Mouse (Mus musculus) liver, adult 2 months (tissue): Measurements from ENCODE around the gene Wwox. TPM values are rescaled to one million over a fixed set of nuclear protein-coding genes. Genes with fewer than 3 reads are reported as not detected.

Experiments used
- DNase-seq: peaks from one replicate; pipeline ENCODE4 v3.0.0-alpha.2; 2011; ENCODE audit warnings: low read depth, low spot score; ENCODE audit errors: extremely low read depth
- H3K27ac ChIP-seq: fragments of 200-500 bp; replicated peaks from 2 replicates; pipeline ENCODE4 v1.5.1; 2012; ENCODE audit warnings: low read depth, mild to moderate bottlenecking, control low read depth, inconsistent platforms, low read length; ENCODE audit not compliant: insufficient read depth
- H3K27me3 ChIP-seq: fragments of 200-500 bp; 2 replicates; pipeline ENCODE4 v1.6.1; 2012; ENCODE audit warnings: mild to moderate bottlenecking, moderate library complexity, low read length, inconsistent platforms; ENCODE audit not compliant: control insufficient read depth, insufficient read depth
- H3K36me3 ChIP-seq: fragments of 200-500 bp; 2 replicates; pipeline ENCODE4 v1.6.1; 2012; ENCODE audit warnings: low read length, inconsistent platforms; ENCODE audit not compliant: control insufficient read depth, insufficient read depth
- H3K4me1 ChIP-seq: fragments of 200-500 bp; 2 replicates; pipeline ENCODE4 v1.6.1; 2011; ENCODE audit warnings: low read length; ENCODE audit not compliant: control insufficient read depth, insufficient read depth
- H3K4me3 ChIP-seq: fragments of 200-500 bp; 2 replicates; pipeline ENCODE4 v1.5.1; 2011; ENCODE audit warnings: low read depth, mild to moderate bottlenecking, control low read depth, low read length, moderate library complexity; ENCODE audit not compliant: insufficient read depth
- H3K79me2 ChIP-seq: fragments of 200-500 bp; 2 replicates; pipeline ENCODE4 v1.6.1; 2012; ENCODE audit warnings: inconsistent platforms, mild to moderate bottlenecking, low read length, moderate library complexity; ENCODE audit not compliant: control insufficient read depth, insufficient read depth
- H3K9ac ChIP-seq: fragments of 200-500 bp; 2 replicates; pipeline ENCODE4 v1.6.1; 2012; ENCODE audit warnings: low read depth, mild to moderate bottlenecking, control low read depth, inconsistent platforms, low read length
- CTCF ChIP-seq: fragments of 200-500 bp; IDR thresholded peaks from 2 replicates; pipeline ENCODE4 v1.5.1; 2011; ENCODE audit warnings: low read depth, low read length, control low read depth
- POLR2A ChIP-seq: fragments of 200-500 bp; IDR thresholded peaks from 2 replicates; pipeline ENCODE4 v1.6.1; 2011; ENCODE audit warnings: low read length, control low read depth; ENCODE audit not compliant: insufficient read depth; ENCODE audit errors: extremely low read depth
- WGBS: fragments of 180-500 bp; shearing (Covaris S2); methylation state at CpG from one replicate; pipeline ENCODE4 v1.1.7; 2018; 5-methylcytosine and 5-hydroxymethylcytosine counted together
- polyA plus RNA-seq: library from polyadenylated mRNA; depleted of rRNA; stranded (reverse); fragments of >200 nt; gene quantifications from 2 replicates; pipeline ENCODE4 v1.2.3, GENCODE M21; 2012
- total RNA-seq: library from RNA; depleted of rRNA; stranded (reverse); fragments of >200 nt; gene quantifications from 2 replicates; pipeline ENCODE4 v1.2.3, GENCODE M21; 2014

Wwox gene
- total and polyA plus RNA-seq, 2 experiments = 7.2 to 10.0 TPM

- TF ChIP-seq POLR2A (no peak), CTCF (no peak; the same call in none of the 2 replicates)
- Histone ChIP-seq H3K4me3 (no peak overlapping the region), H3K9ac (no peak overlapping the region), H3K79me2 (no peaks in the 10 kb centered on the region), H3K27ac (no peak overlapping the region), H3K27me3 (no peaks in the 10 kb centered on the region), H3K4me1 (0 out of 2 replicates have a peak, but pooled peaks cover 2% of the 10 kb centered on the region), H3K36me3 (no peaks in the 10 kb centered on the region; the same call in 1 of the 2 replicates)
- DNase-seq = peak; percentile 18
- 94% methylated on average over 4 of the region's 4 CpGs for WGBS
Measured at GRCm38 (mm10) chr8:114441616-114442015, 2.2 kb downstream of the Wwox start.

GRCm38 (mm10) chr8:114446884-114447283, 7.4 kb downstream of the Wwox start:
- H3K27me3 ChIP-seq = no peaks in the 10 kb centered on the region
- H3K9ac ChIP-seq = no peak overlapping the region
- no peak overlapping the region for H3K27ac ChIP-seq
- H3K36me3 ChIP-seq = peaks cover 3% of the 10 kb centered on the region; the same call in 1 of the 2 replicates
- no peaks in the 10 kb centered on the region for H3K79me2 ChIP-seq
- no peaks in the 10 kb centered on the region for H3K4me1 ChIP-seq
- WGBS = 83% methylated on average over 7 of the region's 7 CpGs
- no peak overlapping the region for H3K4me3 ChIP-seq
- no peak for TF ChIP-seq CTCF
- no peak for DNase-seq

- H3K79me2 ChIP-seq = no peaks in the 10 kb centered on the region
- peaks cover 3% of the 10 kb centered on the region; the same call in 1 of the 2 replicates for H3K36me3 ChIP-seq
- DNase-seq = no peak
- no peak overlapping the region for H3K27ac ChIP-seq
- H3K27me3 ChIP-seq = no peaks in the 10 kb centered on the region
- H3K4me3 ChIP-seq = no peak overlapping the region
- TF ChIP-seq CTCF (no peak), POLR2A (no peak)
- no peak overlapping the region for H3K9ac ChIP-seq
- no peaks in the 10 kb centered on the region for H3K4me1 ChIP-seq
- WGBS = 93% methylated on average over 8 of the region's 8 CpGs
Measured at GRCm38 (mm10) chr8:114452278-114452677, 12.8 kb downstream of the Wwox start.

- no peak overlapping the region for H3K4me3 ChIP-seq
- 10% methylated on average over 9 of the region's 9 CpGs for WGBS
- no peaks in the 10 kb centered on the region for H3K79me2 ChIP-seq
- H3K36me3 ChIP-seq = peaks cover 3% of the 10 kb centered on the region; the same call in 1 of the 2 replicates
- H3K4me1 ChIP-seq = no peaks in the 10 kb centered on the region
- TF ChIP-seq CTCF = peak; percentile 55
- no peak for TF ChIP-seq POLR2A
- H3K27me3 ChIP-seq = no peaks in the 10 kb centered on the region
- DNase-seq = peak; percentile 65
- H3K9ac ChIP-seq = no peak overlapping the region
- H3K27ac ChIP-seq = no peak overlapping the region
Measured at GRCm38 (mm10) chr8:114452781-114453221, 13.3 kb downstream of the Wwox start.

- H3K27ac ChIP-seq = no peak overlapping the region
- 0 out of 2 replicates have a peak, but pooled peaks cover 1% of the 10 kb centered on the region for H3K36me3 ChIP-seq
- no peaks in the 10 kb centered on the region for H3K4me1 ChIP-seq
- TF ChIP-seq CTCF = no peak
- TF ChIP-seq POLR2A = no peak
- H3K4me3 ChIP-seq = no peak overlapping the region
- H3K27me3 ChIP-seq = no peaks in the 10 kb centered on the region
- 92% methylated on average over 8 of the region's 8 CpGs for WGBS
- DNase-seq = no peak
- H3K79me2 ChIP-seq = no peaks in the 10 kb centered on the region
- H3K9ac ChIP-seq = no peak overlapping the region
Measured at GRCm38 (mm10) chr8:114455302-114455701, 15.8 kb downstream of the Wwox start.

- H3K27me3 ChIP-seq = no peaks in the 10 kb centered on the region
- no peak overlapping the region for H3K27ac ChIP-seq
- H3K36me3 ChIP-seq = 0 out of 2 replicates have a peak, but pooled peaks cover 1% of the 10 kb centered on the region
- no peak for DNase-seq
- WGBS = 72% methylated on average over 15 of the region's 15 CpGs
- no peaks in the 10 kb centered on the region for H3K4me1 ChIP-seq
- no peak overlapping the region for H3K9ac ChIP-seq
- TF ChIP-seq POLR2A (no peak), CTCF (no peak)
- no peaks in the 10 kb centered on the region for H3K79me2 ChIP-seq
- no peak overlapping the region for H3K4me3 ChIP-seq
Measured at GRCm38 (mm10) chr8:114455953-114456352, 16.5 kb downstream of the Wwox start.
